Mouse (Mus musculus): ENCODE data around the gene Soat2.
"Not testable (repeated sequence)": the region's sequence is repeated elsewhere in the genome, so short reads cannot be mapped to it uniquely, and the experiment has no call there.

The Soat2 gene

DNA sequence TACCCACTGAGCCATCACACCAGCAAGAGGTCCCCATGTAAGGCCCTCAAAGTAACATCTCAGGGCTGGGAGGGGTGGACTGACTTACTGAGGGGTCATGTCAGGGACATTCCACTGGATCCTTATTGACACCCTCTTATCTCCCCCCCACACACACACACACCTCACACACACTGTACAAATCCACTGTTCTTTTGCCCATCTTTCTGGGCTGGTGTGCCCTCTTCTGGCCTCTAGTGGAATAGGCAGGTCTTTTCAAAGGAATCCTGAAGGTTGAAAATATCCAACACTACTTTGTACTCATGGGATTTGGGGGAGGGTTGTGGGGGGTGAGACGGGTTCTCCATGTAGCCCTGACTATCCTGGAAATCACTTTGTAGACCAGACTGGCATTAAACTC, 3.4 kb upstream of the Soat2 start:
- peak; percentile 28 for DNase-seq (ENCODE audit: low read depth, low spot score)

- no peak for DNase-seq (ENCODE audit: low read depth, low spot score)
Measured at GRCm38 (mm10) chr15:102147674-102148402, 2.5 kb upstream of the Soat2 start.

- no peak for DNase-seq (ENCODE audit: low read depth, low spot score)
Measured at GRCm38 (mm10) chr15:102149561-102149960, 765 bp upstream of the Soat2 start.

- DNase-seq (ENCODE audit: low read depth, low spot score) = no peak
Measured at GRCm38 (mm10) chr15:102152646-102153045, 2.3 kb downstream of the Soat2 start.

DNA sequence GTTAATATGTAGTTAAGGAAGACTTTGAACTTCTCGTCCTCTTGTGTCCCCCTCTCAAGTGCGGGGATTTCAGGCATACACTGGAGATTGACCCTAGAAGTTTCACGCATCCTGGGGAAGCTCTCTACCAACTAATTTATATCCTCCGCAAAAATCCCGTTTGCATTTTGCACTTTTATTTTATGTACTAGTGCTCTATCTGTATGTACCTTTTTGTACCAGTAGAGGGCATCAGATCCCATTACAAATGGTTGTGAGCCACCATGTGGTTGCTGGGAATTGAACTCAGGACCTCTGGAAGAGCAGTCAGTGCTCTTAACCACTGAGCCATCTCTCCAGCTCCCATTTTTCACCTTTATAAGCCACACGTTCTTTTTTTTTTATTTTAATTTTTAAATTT, 4.7 kb downstream of the Soat2 start:
- not testable (repeated sequence) for DNase-seq (ENCODE audit: low read depth, low spot score)

DNA sequence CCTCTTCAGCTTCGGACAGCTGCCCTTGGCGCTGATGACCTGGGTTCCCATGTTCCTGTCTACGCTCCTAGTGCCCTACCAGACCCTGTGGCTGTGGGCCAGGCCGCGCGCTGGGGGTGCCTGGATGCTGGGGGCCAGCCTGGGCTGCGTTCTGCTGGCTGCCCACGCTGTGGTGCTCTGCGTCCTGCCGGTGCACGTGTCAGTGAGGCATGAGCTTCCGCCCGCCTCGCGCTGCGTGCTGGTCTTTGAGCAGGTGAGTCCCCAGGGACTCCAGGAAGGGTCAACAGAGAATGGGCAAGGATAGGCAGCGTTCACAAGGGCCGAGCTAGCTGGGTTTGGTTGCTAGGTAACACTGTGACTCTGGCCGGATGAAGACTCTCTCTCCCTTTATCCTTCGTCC, 6.5 kb downstream of the Soat2 start:
- no peak for DNase-seq (ENCODE audit: low read depth, low spot score)

GRCm38 (mm10) chr15:102160415-102161060, 10.2 kb downstream of the Soat2 start:
- no peak for DNase-seq (ENCODE audit: low read depth, low spot score)

GRCm38 (mm10) chr15:102163900-102164693, 13.8 kb downstream of the Soat2 start:
- no peak for DNase-seq (ENCODE audit: low read depth, low spot score)

DNA sequence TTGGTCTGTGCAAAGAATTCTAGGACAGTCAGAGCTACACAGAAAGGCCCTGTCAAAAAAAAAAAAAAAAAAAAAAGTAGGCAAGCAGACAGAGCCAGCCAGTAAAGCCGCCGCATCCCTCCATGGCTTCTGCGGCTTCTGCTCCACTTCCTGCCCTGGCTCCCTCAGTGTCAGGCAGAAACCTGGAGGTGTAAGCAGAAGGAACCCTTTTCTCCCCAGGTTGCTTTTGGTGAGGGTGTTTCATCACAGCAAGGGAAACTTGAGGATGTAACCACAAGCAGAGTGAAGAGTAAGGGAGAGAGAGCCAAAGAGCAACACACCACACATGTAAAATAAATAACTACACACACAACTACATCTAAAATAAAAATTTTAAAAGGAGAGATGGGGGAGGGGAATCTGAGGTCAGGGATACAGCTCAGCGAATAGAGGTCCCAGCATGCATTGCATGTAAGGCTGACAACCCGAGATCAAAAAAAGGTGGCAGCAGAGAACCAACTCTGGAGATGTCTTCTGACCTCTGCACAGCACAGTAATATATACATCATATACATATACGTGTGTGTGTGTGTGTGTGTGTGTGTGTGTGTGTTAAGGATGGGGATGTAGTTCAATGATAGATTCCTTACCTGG, 15.3 kb downstream of the Soat2 start:
- DNase-seq (ENCODE audit: low read depth, low spot score) = no peak

- DNase-seq (ENCODE audit: low read depth, low spot score) = peak; percentile 34
Measured at GRCm38 (mm10) chr15:102167620-102168021, 17.3 kb downstream of the Soat2 start.

GRCm38 (mm10) chr15:102169064-102169463, 18.7 kb downstream of the Soat2 start:
- no peak for DNase-seq (ENCODE audit: low read depth, low spot score)

DNA sequence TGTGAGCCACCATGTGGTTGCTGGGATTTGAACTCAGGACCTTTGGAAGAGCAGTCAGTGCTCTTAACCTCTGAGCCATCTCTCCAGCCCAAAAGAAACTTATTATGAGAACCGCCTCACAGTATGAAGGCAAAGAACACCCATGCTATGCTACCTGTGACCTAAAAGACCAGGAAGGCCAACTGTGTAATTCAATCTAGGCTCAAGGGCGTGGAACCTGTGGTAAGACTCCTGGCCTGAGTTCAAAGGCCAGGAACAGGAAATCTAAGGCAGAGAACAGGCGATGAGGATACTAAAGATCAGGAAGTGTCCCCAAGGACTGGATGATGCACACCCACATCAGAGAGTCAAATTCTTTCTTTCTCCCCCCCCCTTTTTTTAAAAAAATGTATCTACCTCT, 23.3 kb downstream of the Soat2 start:
- DNase-seq (ENCODE audit: low read depth, low spot score) = no peak

- DNase-seq (ENCODE audit: low read depth, low spot score) = no peak
Measured at GRCm38 (mm10) chr15:102175736-102176319, 25.5 kb downstream of the Soat2 start.

- no peak for DNase-seq (ENCODE audit: low read depth, low spot score)
Measured at GRCm38 (mm10) chr15:102176571-102177316, 26.4 kb downstream of the Soat2 start.

GRCm38 (mm10) chr15:102177417-102177816, 27.1 kb downstream of the Soat2 start:
- no peak for DNase-seq (ENCODE audit: low read depth, low spot score)

DNA sequence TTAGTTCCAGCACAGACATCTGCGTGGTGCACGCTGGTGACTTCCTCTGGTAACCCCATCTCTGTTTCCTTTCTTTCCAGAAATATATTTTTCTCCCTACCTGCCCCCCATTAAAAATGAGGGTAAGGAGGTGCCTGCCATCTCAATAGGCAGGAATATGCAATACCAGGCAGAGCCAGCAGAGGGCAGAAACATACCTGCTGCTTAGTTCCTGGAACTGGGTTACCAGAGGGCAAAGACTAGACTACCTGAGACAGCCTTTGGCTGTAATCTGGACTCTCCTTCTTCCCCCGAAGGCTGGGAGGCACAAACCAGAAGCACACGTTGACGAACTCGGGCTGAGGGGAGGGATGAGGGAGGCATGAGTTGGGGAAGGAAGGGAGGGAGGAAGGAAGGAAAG, 28.0 kb downstream of the Soat2 start:
- DNase-seq (ENCODE audit: low read depth, low spot score) = peak; percentile 57

- DNase-seq (ENCODE audit: low read depth, low spot score) = no peak
Measured at GRCm38 (mm10) chr15:102179106-102179505, 28.8 kb downstream of the Soat2 start.

GRCm38 (mm10) chr15:102179924-102180323, 29.6 kb downstream of the Soat2 start:
- DNase-seq (ENCODE audit: low read depth, low spot score) = no peak

- no peak for DNase-seq (ENCODE audit: low read depth, low spot score)
Measured at GRCm38 (mm10) chr15:102183076-102183475, 32.8 kb downstream of the Soat2 start.

DNA sequence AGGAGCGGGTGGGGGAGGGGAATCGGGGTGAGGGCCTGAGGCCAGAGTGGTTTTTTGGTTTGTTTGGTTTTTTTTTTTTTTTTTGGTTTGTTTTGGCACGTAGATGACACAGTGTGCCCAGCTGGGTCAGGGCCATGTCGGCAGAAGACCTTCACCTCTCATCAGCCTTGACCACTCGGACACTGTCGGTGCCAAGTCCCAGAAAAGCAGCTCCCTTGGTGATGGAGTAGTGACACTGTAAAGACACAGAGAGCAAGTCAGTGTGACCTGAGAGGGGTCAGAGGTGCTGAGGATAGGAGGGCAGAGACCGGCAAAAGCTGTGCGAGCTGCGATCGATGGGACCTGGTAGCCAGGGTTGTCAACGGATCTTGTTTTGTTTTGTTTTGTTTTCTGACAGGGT, 35.9 kb downstream of the Soat2 start:
- no peak for DNase-seq (ENCODE audit: low read depth, low spot score)

DNA sequence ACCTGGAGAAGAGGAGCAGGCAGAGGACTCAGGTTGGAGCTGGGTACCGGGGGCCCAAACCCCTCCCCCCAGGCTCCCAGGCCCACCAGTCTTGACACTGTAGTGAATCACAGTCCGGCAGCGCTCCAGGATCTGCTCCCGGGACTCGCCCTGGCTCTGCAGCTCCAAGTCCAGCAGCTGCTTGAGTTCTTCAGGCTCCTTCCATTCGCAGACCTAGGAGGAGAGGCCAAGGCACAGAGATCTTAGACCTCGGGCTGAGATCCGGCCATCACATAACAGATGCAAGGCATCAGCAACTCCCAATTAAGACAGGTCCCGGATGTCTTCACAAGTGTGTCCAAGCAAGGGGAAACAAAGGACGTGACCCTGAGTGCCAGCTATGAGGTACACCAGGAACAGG, 37.8 kb downstream of the Soat2 start:
- DNase-seq (ENCODE audit: low read depth, low spot score) = no peak
